Mouse (Mus musculus) CH12.LX (cell line): Measurements from ENCODE around the gene Prph2. TPM values are rescaled to one million over a fixed set of nuclear protein-coding genes. Genes with fewer than 3 reads are reported as not detected.

Experiments
- DNase-seq: peaks from one replicate; pipeline ENCODE4 v3.0.0-alpha.2; 2013; ENCODE audit errors: extremely low read depth
- H3K27ac ChIP-seq: 2 replicates; pipeline ENCODE4 v1.5.1; 2012; ENCODE audit warnings: low read depth, mild to moderate bottlenecking, control low read depth, moderate library complexity; ENCODE audit not compliant: insufficient read depth
- H3K27me3 ChIP-seq: replicated peaks from 2 replicates; pipeline ENCODE3; 2012; ENCODE audit warnings: inconsistent platforms
- H3K36me3 ChIP-seq, 2 experiments: replicated peaks in 1 of 2; 2 replicates each; pipeline versions ENCODE3 to v1.6.1; 2012; ENCODE audit warnings: inconsistent platforms in 1 of 2, low read length in 1 of 2, mild to moderate bottlenecking in 1 of 2, mixed read lengths in 1 of 2, moderate library complexity in 1 of 2; ENCODE audit not compliant: control insufficient read depth in 1 of 2, insufficient read depth in 1 of 2
- H3K4me1 ChIP-seq, 2 experiments: 2 replicates each; pipeline ENCODE4 v1.6.1; 2012; ENCODE audit warnings: inconsistent platforms in 1 of 2, moderate library complexity in 1 of 2; ENCODE audit not compliant: insufficient read depth in 2 of 2, control insufficient read depth in 1 of 2
- H3K4me2 ChIP-seq: 2 replicates; pipeline ENCODE4 v1.6.1; 2012; ENCODE audit warnings: low read depth, mild to moderate bottlenecking, control low read depth; ENCODE audit not compliant: poor library complexity, insufficient read depth, severe bottlenecking
- H3K4me3 ChIP-seq, 3 experiments: fragments of 150-350 bp in 1 of 3; sonication (generic) in 1 of 3; replicated peaks in 1 of 3; 2 replicates each; pipeline versions ENCODE3 to v1.5.1; 2011 to 2012; ENCODE audit warnings: low read depth in 2 of 3, low read length in 2 of 3, mild to moderate bottlenecking in 2 of 3, moderate library complexity in 2 of 3, control low read depth in 1 of 3, improper control_type of control experiment in 1 of 3, inconsistent platforms in 1 of 3, mixed read lengths in 1 of 3; ENCODE audit not compliant: poor library complexity in 1 of 3
- H3K79me2 ChIP-seq: replicated peaks from 2 replicates; pipeline ENCODE4 v1.6.1; 2012; ENCODE audit warnings: mild to moderate bottlenecking, moderate library complexity; ENCODE audit not compliant: control insufficient read depth, poor library complexity, insufficient read depth, severe bottlenecking; ENCODE audit errors: extremely low read depth
- H3K9ac ChIP-seq: 2 replicates; pipeline ENCODE4 v1.6.1; 2012; ENCODE audit warnings: low read depth, mild to moderate bottlenecking, control low read depth, moderate library complexity; ENCODE audit not compliant: insufficient read depth
- H3K9me3 ChIP-seq: replicated peaks from 2 replicates; pipeline ENCODE3; 2012; ENCODE audit warnings: low read length, inconsistent platforms, mixed read lengths
- CHD1 ChIP-seq: IDR thresholded peaks from 2 replicates; pipeline ENCODE4 v1.6.1; 2012; ENCODE audit warnings: low read depth, low read length, improper control_type of control experiment, inconsistent platforms
- ELF1 ChIP-seq: IDR thresholded peaks from 2 replicates; pipeline ENCODE4 v1.6.1; 2014; ENCODE audit warnings: low read depth, mild to moderate bottlenecking, inconsistent platforms, low read length, improper control_type of control experiment
- HCFC1 ChIP-seq: IDR thresholded peaks from 2 replicates; pipeline ENCODE4 v1.6.1; 2012; ENCODE audit warnings: low read depth, mild to moderate bottlenecking, inconsistent platforms, low read length, improper control_type of control experiment
- MXI1 ChIP-seq: IDR thresholded peaks from 2 replicates; pipeline ENCODE4 v1.6.1; 2011; ENCODE audit warnings: mild to moderate bottlenecking, low read depth, low read length, improper control_type of control experiment
- POLR2A ChIP-seq: IDR thresholded peaks from 2 replicates; pipeline ENCODE4 v1.6.1; 2011; ENCODE audit warnings: low read depth, mild to moderate bottlenecking, improper control_type of control experiment, low read length
- POLR2AphosphoS2 ChIP-seq: IDR thresholded peaks from 2 replicates; pipeline ENCODE4 v1.6.1; 2011; ENCODE audit warnings: low read depth, low read length, improper control_type of control experiment
- RAD21 ChIP-seq: IDR thresholded peaks from 2 replicates; pipeline ENCODE4 v1.6.1; 2011; ENCODE audit warnings: low read depth, mild to moderate bottlenecking, low read length, improper control_type of control experiment, moderate library complexity
- ZMIZ1 ChIP-seq: IDR thresholded peaks from 2 replicates; pipeline ENCODE4 v1.6.1; 2012; ENCODE audit warnings: low read depth, mild to moderate bottlenecking, inconsistent platforms, low read length, improper control_type of control experiment
- ZNF384 ChIP-seq: IDR thresholded peaks from 2 replicates; pipeline ENCODE4 v1.6.1; 2012; ENCODE audit warnings: low read depth, low read length, improper control_type of control experiment, inconsistent platforms
- dilution Hi-C: fragments of 300-500 bp; cut with MboI; formaldehyde crosslinking; loops from 2 replicates; pipeline ENCODE4 v1.14.3; 2020; ENCODE audit warnings: low sequenced_read_pairs; ENCODE audit not compliant: extremely low pct_unique_long_range_greater_than_20kb, extremely low pct_ligation_motif_present
- in situ Hi-C: fragments of 300-500 bp; cut with MboI; formaldehyde crosslinking; loops from 3 replicates; pipeline ENCODE4 v1.14.3; 2019; ENCODE audit warnings: low sequenced_read_pairs, low pct_ligation_motif_present, low pct_unique_long_range_greater_than_20kb, mixed read lengths
- polyA plus RNA-seq: library from polyadenylated mRNA; unstranded; fragments of >175 nt; gene quantifications from 2 replicates; pipeline ENCODE4 v1.2.1, GENCODE M21; 2012; ENCODE audit warnings: low read depth; ENCODE audit not compliant: insufficient read length
- total RNA-seq, 2 experiments: library from RNA; depleted of rRNA; stranded (reverse); fragments of 300-350 nt in 1 of 2; fragments of >200 nt in 1 of 2; gene quantifications; 2 replicates each; pipeline ENCODE4 v1.2.3; 2012 to 2014

The Prph2 gene
- total and polyA plus RNA-seq, 3 experiments, result not detected

DNA sequence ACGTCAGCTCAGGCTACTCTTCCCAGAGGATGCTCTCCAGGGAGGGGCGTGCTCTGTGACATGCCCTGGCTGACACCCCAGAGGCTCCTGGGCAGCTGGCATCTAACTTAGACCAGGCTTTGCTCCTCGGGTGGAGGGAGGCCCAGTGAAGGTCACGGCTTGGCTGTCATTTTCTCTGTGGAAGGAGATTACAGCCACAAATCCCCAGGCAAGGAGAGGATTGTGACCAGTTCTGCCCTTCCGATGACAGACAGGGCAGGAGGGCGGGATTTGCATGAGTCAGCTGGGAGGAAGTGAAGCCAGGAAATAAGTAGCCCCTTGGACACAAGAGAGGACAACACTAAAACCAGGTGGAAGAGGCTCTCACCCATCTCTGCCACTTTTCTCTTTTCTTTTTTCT lies 2.1 kb downstream of the Prph2 start:
- DNase-seq, result no peak
- dilution Hi-C loops (no loop called here), in situ Hi-C loops (no loop called here)
- Histone ChIP-seq H3K27ac (no peak overlapping the region), H3K79me2 (no peaks in the 10 kb centered on the region), H3K4me2 (no peak overlapping the region; the same call in 1 of the 2 replicates), H3K9ac (no peak overlapping the region), H3K4me1 (peaks cover 8 to 21% of the 10 kb centered on the region in 2 experiments), H3K36me3 (no peaks in the 10 kb centered on the region), H3K9me3 (peaks cover 2% of the 10 kb centered on the region), H3K4me3 (no peak overlapping the region), H3K27me3 (no peaks in the 10 kb centered on the region)
- TF ChIP-seq ELF1 (0 out of 2 replicates have a peak, but pooled peaks have one; percentile 24), HCFC1 (no peak), RAD21 (no peak)

DNA sequence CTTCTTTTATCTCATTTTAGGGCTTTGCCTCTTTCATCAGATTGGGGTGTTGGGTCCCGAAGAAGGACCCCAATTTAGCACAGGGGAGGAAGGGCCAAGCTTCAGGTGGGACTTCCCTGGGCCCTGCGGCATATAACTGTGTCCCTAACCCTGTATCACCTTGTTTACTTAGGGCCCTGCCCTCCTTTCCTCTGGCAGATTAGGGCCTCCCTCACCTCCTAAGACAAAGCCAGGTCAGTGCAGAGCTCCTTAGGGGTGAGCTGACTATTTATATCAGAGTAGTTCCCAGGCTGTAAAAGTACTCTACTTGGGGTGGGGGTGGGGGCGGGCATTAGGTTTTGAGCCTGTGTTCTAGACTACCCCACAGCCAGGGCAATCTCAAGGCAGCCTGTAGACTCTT lies 4.9 kb downstream of the Prph2 start:
- no peak overlapping the region for H3K4me3 ChIP-seq
- no peak overlapping the region for H3K9ac ChIP-seq
- no peak overlapping the region for H3K4me2 ChIP-seq
- TF ChIP-seq CHD1 (no peak), ZNF384 (no peak), MXI1 (no peak)
- dilution Hi-C loops, result no loop called here
- no peak for DNase-seq
- no peaks in the 10 kb centered on the region for H3K9me3 ChIP-seq
- in situ Hi-C loops, result no loop called here
- H3K27me3 ChIP-seq, result no peaks in the 10 kb centered on the region
- peaks cover 8 to 21% of the 10 kb centered on the region in 2 experiments for H3K4me1 ChIP-seq
- no peak overlapping the region for H3K27ac ChIP-seq
- no peaks in the 10 kb centered on the region for H3K36me3 ChIP-seq
- H3K79me2 ChIP-seq, result no peaks in the 10 kb centered on the region

DNA sequence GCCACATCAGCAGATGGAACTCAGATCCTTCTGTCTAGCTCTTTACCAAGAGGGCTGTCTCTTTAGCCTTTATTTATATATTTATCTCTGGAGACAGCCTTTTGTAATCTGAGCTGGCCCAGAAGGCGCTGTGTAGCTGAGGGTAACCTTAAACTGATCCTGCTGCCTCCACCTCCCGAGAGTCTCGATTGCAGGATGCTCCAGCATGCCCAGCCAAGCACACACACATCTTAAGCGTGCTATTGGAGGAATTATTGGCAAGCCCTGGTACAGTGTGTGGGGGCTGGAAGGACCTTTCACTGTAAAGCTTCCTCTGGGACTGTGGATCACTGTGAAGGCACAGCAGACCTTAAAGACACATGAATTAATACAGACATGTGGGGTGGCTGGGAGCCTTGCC lies 8.7 kb downstream of the Prph2 start:
- Histone ChIP-seq H3K27me3 (no peaks in the 10 kb centered on the region), H3K4me3 (no peak overlapping the region), H3K4me2 (no peak overlapping the region), H3K79me2 (no peaks in the 10 kb centered on the region), H3K9ac (no peak overlapping the region), H3K9me3 (no peaks in the 10 kb centered on the region), H3K27ac (no peak overlapping the region), H3K4me1 (peaks cover 6 to 17% of the 10 kb centered on the region in 2 experiments), H3K36me3 (no peaks in the 10 kb centered on the region)
- DNase-seq, result no peak
- TF ChIP-seq POLR2A, result no peak
- TF ChIP-seq ZMIZ1, result no peak
- TF ChIP-seq MXI1, result no peak
- no peak for TF ChIP-seq POLR2AphosphoS2
- in situ Hi-C loops (no loop called here), dilution Hi-C loops (no loop called here)
